Mouse (Mus musculus): ENCODE results near the gene Hypm. TPM values are rescaled to one million over a fixed set of nuclear protein-coding genes. Genes with fewer than 3 reads are reported as not detected.

Gene Hypm
- polyA plus RNA-seq (2015; fragmentation: Nextera tagmentation; extraction: Ambion mirVana): not detected in 2 replicates

GRCm38 (mm10) chrX:9846628-9847027 is at the start of gene Hypm:
Gene Hypm, plus strand, starts transcription at chrX:9846928.
- no peak within 1 kb of the TSS for H3K27ac ChIP-seq
- no peak within 1 kb of the TSS for H3K9ac ChIP-seq
- no peaks in the 10 kb centered on the region for H3K27me3 ChIP-seq
- ATAC-seq (ENCODE audit: insufficient number of reproducible peaks, low FRiP score, low TSS enrichment, low read depth): no peak
- H3K4me1 ChIP-seq: no peaks in the 10 kb centered on the region
- no peak within 1 kb of the TSS for H3K4me3 ChIP-seq
- WGBS: 76% methylated on average over 3 of the region's 3 CpGs
- no peaks in the 10 kb centered on the region for H3K9me3 ChIP-seq
- no peaks in the 10 kb centered on the region for H3K36me3 ChIP-seq
- H3K4me2 ChIP-seq: no peak within 1 kb of the TSS

GRCm38 (mm10) chrX:9810101-9810500 is 36.6 kb upstream of the Hypm start:
- Histone ChIP-seq H3K27me3 (no peaks in the 10 kb centered on the region), H3K36me3 (no peaks in the 10 kb centered on the region), H3K4me3 (no peak overlapping the region), H3K9me3 (no peaks in the 10 kb centered on the region), H3K4me2 (no peak overlapping the region), H3K27ac (no peak overlapping the region), H3K4me1 (no peaks in the 10 kb centered on the region), H3K9ac (no peak overlapping the region)
- ATAC-seq (ENCODE audit: insufficient number of reproducible peaks, low FRiP score, low TSS enrichment, low read depth): no peak
- WGBS: 73% methylated on average over 1 of the region's 1 CpGs

GRCm38 (mm10) chrX:9812469-9812868 is 34.3 kb upstream of the Hypm start:
- H3K27me3 ChIP-seq: no peaks in the 10 kb centered on the region
- H3K9me3 ChIP-seq: no peaks in the 10 kb centered on the region
- no peak overlapping the region for H3K27ac ChIP-seq
- no peaks in the 10 kb centered on the region for H3K36me3 ChIP-seq
- no peak overlapping the region for H3K4me2 ChIP-seq
- no peak overlapping the region for H3K9ac ChIP-seq
- no peaks in the 10 kb centered on the region for H3K4me1 ChIP-seq
- no peak for ATAC-seq (ENCODE audit: insufficient number of reproducible peaks, low FRiP score, low TSS enrichment, low read depth)
- H3K4me3 ChIP-seq: no peak overlapping the region

- Histone ChIP-seq H3K4me3 (no peak overlapping the region), H3K4me1 (no peaks in the 10 kb centered on the region), H3K27ac (no peak overlapping the region), H3K4me2 (no peak overlapping the region), H3K27me3 (no peaks in the 10 kb centered on the region), H3K36me3 (no peaks in the 10 kb centered on the region), H3K9ac (no peak overlapping the region), H3K9me3 (no peaks in the 10 kb centered on the region)
- 69% methylated on average over 2 of the region's 2 CpGs for WGBS
- ATAC-seq (ENCODE audit: insufficient number of reproducible peaks, low FRiP score, low TSS enrichment, low read depth): no peak
These were observed 11.9 kb upstream of the Hypm start for GRCm38 (mm10) chrX:9834779-9835178.

- Histone ChIP-seq H3K9ac (no peak within 1 kb of the TSS), H3K4me1 (no peaks in the 10 kb centered on the region), H3K36me3 (no peaks in the 10 kb centered on the region), H3K4me2 (no peak within 1 kb of the TSS), H3K27me3 (no peaks in the 10 kb centered on the region), H3K27ac (no peak within 1 kb of the TSS), H3K9me3 (no peaks in the 10 kb centered on the region), H3K4me3 (no peak within 1 kb of the TSS)
- no peak for ATAC-seq (ENCODE audit: insufficient number of reproducible peaks, low FRiP score, low TSS enrichment, low read depth)
- WGBS: 57% methylated on average over 1 of the region's 1 CpGs
These were observed 2.7 kb downstream of the Hypm start, which contains the start of gene H2al3 for GRCm38 (mm10) chrX:9849403-9849802. Gene H2al3, plus strand, starts transcription at chrX:9849703.

GRCm38 (mm10) chrX:9861859-9862258 is 15.1 kb downstream of the Hypm start:
- Histone ChIP-seq H3K27ac (no peak overlapping the region), H3K4me2 (no peak overlapping the region), H3K4me1 (no peaks in the 10 kb centered on the region), H3K4me3 (no peak overlapping the region), H3K36me3 (no peaks in the 10 kb centered on the region), H3K9ac (no peak overlapping the region), H3K27me3 (no peaks in the 10 kb centered on the region), H3K9me3 (no peaks in the 10 kb centered on the region)
- ATAC-seq (ENCODE audit: insufficient number of reproducible peaks, low FRiP score, low TSS enrichment, low read depth): no peak
- 78% methylated on average over 2 of the region's 2 CpGs for WGBS

GRCm38 (mm10) chrX:9875519-9875918 is 28.8 kb downstream of the Hypm start:
- Histone ChIP-seq H3K4me2 (no peak overlapping the region), H3K4me3 (no peak overlapping the region), H3K36me3 (no peaks in the 10 kb centered on the region), H3K27me3 (no peaks in the 10 kb centered on the region), H3K4me1 (no peaks in the 10 kb centered on the region), H3K27ac (no peak overlapping the region), H3K9ac (no peak overlapping the region), H3K9me3 (no peaks in the 10 kb centered on the region)
- 87% methylated on average over 2 of the region's 2 CpGs for WGBS
- no peak for ATAC-seq (ENCODE audit: insufficient number of reproducible peaks, low FRiP score, low TSS enrichment, low read depth)

GRCm38 (mm10) chrX:9885322-9885721 is 38.6 kb downstream of the Hypm start, which contains the start of gene Sytl5:
Gene Sytl5, plus strand, starts transcription at chrX:9885622.
- Histone ChIP-seq H3K9me3 (no peaks in the 10 kb centered on the region), H3K27ac (no peak within 1 kb of the TSS), H3K4me2 (no peak within 1 kb of the TSS), H3K9ac (no peak within 1 kb of the TSS), H3K36me3 (no peaks in the 10 kb centered on the region), H3K4me3 (no peak within 1 kb of the TSS), H3K4me1 (no peaks in the 10 kb centered on the region), H3K27me3 (no peaks in the 10 kb centered on the region)
- WGBS: 75% methylated on average over 2 of the region's 2 CpGs
- no peak for ATAC-seq (ENCODE audit: insufficient number of reproducible peaks, low FRiP score, low TSS enrichment, low read depth)

Other genes with a start within 250 kb of the Hypm start
- gene Dynlt3, start 183.9 kb upstream of the Hypm start, polyA plus RNA-seq (2015; fragmentation: Nextera tagmentation; extraction: Ambion mirVana): 70.9 and 76.7 TPM in 2 replicates
- not detected in 2 replicates for gene H2al3, start 2.8 kb downstream of the Hypm start, polyA plus RNA-seq (2015; fragmentation: Nextera tagmentation; extraction: Ambion mirVana)
- 0.62 and 1.00 TPM in 2 replicates for gene Sytl5, start 38.7 kb downstream of the Hypm start, polyA plus RNA-seq (2015; fragmentation: Nextera tagmentation; extraction: Ambion mirVana)

All from limb, embryonic 15.5 days (tissue).